Mouse (Mus musculus) bone marrow, adult 2 months (tissue): Measurements from ENCODE around the gene Cobl. TPM values are rescaled to one million over a fixed set of nuclear protein-coding genes. Genes with fewer than 3 reads are reported as not detected.

ENCODE experiments used
- H3K27ac ChIP-seq: fragments of 200-500 bp; 2 replicates; pipeline ENCODE4 v1.5.1; 2012; ENCODE audit warnings: low read depth, mild to moderate bottlenecking, control low read depth, inconsistent platforms, low read length; ENCODE audit not compliant: control insufficient read depth, poor library complexity, insufficient read depth
- H3K4me1 ChIP-seq: fragments of 200-500 bp; 2 replicates; pipeline ENCODE4 v1.6.1; 2011; ENCODE audit warnings: low read length; ENCODE audit not compliant: control insufficient read depth, insufficient read depth
- H3K4me3 ChIP-seq: fragments of 200-500 bp; replicated peaks from 2 replicates; pipeline ENCODE3; 2011; ENCODE audit warnings: mild to moderate bottlenecking, low read depth, low read length, control low read depth; ENCODE audit not compliant: control insufficient read depth
- CTCF ChIP-seq: fragments of 200-500 bp; IDR thresholded peaks from 2 replicates; pipeline ENCODE4 v1.5.1; 2011; ENCODE audit warnings: low read length, control low read depth; ENCODE audit not compliant: control insufficient read depth, insufficient read depth
- POLR2A ChIP-seq: fragments of 200-500 bp; IDR thresholded peaks from 2 replicates; pipeline ENCODE4 v1.6.1; 2011; ENCODE audit warnings: low read depth, mild to moderate bottlenecking, control low read depth, low read length, borderline replicate concordance; ENCODE audit not compliant: control insufficient read depth
- WGBS: fragments of 180-500 bp; shearing (Covaris S2); methylation state at CpG from one replicate; pipeline ENCODE4 v1.1.7; 2018; 5-methylcytosine and 5-hydroxymethylcytosine counted together
- polyA plus RNA-seq: library from polyadenylated mRNA; stranded (reverse); fragments of >200 nt; gene quantifications from 2 replicates; pipeline ENCODE4 v1.2.4, GENCODE M21; 2011; ENCODE audit warnings: low replicate concordance; ENCODE audit not compliant: missing spikeins, insufficient read depth, insufficient read length

Cobl gene
- polyA plus RNA-seq, 1 experiment = 4.2 TPM

DNA sequence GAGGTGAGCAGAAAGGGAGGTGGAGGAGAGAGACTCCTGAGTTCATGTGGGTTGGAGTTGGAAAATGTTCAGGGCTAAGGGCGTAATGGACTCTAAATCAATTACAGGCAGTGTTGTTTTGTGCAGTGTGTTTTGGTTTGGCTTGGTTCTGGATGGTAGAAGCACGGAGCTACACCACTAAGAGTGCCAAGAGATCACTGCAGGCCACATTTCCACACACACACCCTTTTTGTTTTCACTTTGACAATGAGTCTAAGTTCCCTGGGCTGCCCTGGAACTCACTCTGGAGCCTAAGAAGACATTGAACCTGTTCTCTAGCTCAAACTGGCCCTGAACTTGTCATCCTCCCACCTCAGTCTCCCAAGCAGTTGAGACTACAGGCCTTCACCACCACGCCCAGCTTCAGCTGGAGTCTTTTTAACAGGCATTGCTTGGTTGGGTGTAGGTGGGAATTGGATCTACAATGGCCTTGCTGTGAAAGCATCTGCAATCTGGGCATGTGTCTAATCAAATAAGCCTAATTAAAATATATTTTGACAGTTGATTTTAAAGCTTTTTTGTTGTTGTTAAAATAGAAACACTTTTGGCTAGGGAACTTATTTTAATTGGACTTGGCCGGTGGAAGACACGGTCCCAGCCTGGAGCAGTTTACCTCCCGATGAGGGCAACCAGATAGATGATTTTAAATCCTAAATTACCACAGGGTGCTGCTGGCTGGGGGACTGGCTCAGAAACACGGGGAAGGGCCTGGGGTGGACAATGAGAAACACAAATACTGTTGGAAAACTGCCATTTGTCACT is 4.8 kb downstream of the Cobl start:
- TF ChIP-seq CTCF (no peak), POLR2A (no peak)
- Histone ChIP-seq H3K4me3 (no peak overlapping the region), H3K4me1 (no peaks in the 10 kb centered on the region), H3K27ac (no peak overlapping the region)
- WGBS = 68% methylated on average over 7 of the region's 7 CpGs

DNA sequence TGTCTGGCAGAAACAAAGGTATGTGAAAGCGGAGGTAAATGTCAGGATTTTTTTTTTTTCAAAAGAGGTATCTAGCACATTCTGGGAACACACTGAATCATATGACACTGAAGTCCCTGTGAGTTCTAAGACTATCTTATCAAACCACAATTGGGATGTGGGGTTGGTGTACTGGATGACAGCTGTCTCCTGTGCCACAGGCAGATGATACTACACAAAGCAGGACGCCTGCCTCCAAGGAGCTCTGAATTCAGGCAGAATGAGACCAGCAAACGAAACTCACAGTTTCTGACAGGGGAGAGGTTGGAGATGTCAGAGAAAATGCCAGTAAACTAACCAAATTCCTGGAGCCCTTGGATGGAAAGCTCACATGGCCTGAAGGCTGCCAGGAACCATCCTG is 5.9 kb downstream of the Cobl start:
- Histone ChIP-seq H3K27ac (no peak overlapping the region), H3K4me3 (no peak overlapping the region), H3K4me1 (no peaks in the 10 kb centered on the region)
- no peak for TF ChIP-seq CTCF
- no peak for TF ChIP-seq POLR2A
- WGBS = 64% methylated on average over 3 of the region's 3 CpGs

DNA sequence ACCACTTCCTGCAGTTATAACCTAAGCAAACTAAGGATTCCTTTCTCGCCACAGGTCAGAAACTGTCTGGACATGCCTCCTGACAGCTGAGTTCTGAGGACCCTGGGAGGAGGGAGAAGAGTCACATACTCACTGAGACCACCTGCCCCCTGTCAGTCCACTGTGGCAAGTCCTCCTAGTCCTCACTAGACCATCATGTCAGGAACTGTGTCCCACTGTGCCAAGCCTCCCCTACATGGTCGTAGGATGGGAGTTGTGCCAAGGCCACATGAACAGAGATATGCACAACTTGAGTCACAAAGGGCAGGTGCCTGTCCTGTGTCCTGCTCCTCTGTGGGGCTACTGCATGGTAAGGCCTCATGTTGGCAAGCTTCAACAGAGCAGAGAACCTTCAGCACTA is 6.4 kb downstream of the Cobl start:
- no peaks in the 10 kb centered on the region for H3K4me1 ChIP-seq
- H3K27ac ChIP-seq = no peak overlapping the region
- H3K4me3 ChIP-seq = no peak overlapping the region
- TF ChIP-seq POLR2A (no peak), CTCF (no peak)
- 64% methylated on average over 2 of the region's 2 CpGs for WGBS

DNA sequence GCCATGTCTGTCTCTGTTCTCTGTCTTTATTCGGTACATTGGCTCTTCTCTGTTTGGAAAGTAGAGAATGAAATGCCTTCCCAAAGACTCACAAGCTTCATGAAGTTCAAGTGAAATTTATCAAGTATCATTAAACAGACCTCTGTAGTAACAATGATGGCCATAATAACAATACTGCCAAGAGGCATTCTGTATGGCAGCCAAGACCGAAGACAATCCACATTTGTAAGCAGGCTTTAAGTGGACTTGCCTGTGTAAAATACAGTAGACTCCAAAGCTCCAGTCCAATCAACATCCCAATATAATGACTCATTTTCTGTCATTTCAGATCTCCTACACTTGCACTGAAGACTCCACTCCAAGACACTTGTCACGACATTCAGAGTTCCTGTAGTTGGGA is 16.7 kb downstream of the Cobl start:
- no peaks in the 10 kb centered on the region for H3K4me1 ChIP-seq
- H3K27ac ChIP-seq = no peak overlapping the region
- H3K4me3 ChIP-seq = no peak overlapping the region
- TF ChIP-seq CTCF (no peak), POLR2A (no peak)
- 82% methylated on average over 3 of the region's 3 CpGs for WGBS

DNA sequence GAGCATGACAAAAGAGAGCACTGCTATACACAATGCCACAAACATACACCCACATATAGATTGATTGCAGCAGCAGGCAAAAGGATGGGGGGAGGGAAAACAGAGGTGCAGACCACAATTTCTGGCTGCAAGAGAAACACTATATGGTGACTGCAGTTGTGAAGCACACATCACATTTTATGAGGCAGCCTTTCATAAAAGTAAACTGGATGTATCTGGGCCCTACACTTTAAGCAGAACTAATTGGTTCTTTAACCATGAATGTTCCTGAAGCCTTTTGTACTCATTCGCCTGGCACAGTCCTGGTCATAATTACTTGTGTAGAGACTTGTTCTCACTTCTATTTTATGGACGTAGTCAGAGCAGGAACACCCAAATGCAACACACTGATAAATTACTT is 19.5 kb downstream of the Cobl start:
- TF ChIP-seq POLR2A = no peak
- TF ChIP-seq CTCF = no peak
- Histone ChIP-seq H3K27ac (no peak overlapping the region), H3K4me3 (no peak overlapping the region), H3K4me1 (no peaks in the 10 kb centered on the region)
- 69% methylated on average over 2 of the region's 2 CpGs for WGBS

DNA sequence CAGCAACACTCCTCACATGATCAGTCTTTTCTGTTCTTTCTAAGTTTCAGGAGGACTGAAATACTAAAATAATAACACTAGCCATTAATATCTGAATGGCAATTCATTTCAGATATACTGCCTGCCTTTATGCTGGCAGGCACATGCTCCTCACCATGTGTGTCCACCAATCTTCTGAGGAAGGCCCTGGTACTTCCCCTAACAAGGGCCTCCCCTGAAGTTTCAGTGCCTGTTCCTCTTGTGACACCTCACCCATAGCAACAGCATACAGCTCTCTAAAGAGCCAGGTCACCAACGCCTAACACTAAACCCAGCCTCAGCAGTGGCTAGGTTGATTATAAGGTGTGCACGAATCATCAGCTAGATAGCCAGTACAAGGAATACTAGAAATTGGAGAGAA is 20.5 kb downstream of the Cobl start:
- WGBS = 36% methylated on average over 2 of the region's 2 CpGs
- TF ChIP-seq CTCF (no peak), POLR2A (no peak)
- Histone ChIP-seq H3K27ac (no peak overlapping the region), H3K4me3 (no peak overlapping the region), H3K4me1 (no peaks in the 10 kb centered on the region)

DNA sequence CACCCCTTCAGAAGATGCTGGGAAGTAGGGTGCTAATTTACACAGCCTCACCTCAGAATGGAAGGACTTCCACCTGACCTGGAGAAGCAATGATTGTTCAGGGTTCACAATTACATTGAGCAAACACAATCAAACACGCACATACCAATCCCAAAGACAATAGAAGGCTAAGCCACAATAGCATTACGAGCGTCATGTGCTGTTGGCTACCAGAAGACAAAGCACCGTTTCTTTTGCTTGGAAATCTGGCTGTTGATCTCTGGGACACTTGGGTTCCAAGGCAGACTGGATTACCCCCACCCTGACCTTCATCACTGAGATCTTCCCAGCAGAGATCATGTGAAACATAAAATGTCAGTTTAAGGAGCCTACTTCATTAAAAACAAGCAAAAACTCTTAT is 21.1 kb downstream of the Cobl start:
- 83% methylated on average over 4 of the region's 4 CpGs for WGBS
- Histone ChIP-seq H3K4me3 (no peak overlapping the region), H3K4me1 (no peaks in the 10 kb centered on the region), H3K27ac (no peak overlapping the region)
- no peak for TF ChIP-seq POLR2A
- no peak for TF ChIP-seq CTCF

DNA sequence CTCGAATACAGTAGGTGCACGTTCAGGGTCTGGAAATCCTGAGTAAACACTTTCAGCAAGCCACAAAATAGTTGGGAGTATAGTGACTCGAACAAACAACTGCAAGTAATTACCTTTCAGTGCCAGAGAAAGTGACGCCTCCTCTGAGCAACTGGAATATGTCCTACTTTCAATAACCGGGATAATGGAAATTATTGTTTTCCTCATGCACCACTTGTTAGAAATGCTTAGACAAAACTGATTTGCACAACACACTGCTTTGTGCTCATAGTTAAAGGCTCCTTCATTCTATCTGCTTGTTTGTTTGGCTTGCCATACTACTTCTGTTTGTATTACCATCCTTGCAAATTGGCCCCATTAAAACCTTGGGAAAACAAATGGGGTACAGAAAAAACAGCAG is 21.6 kb downstream of the Cobl start:
- no peak overlapping the region for H3K4me3 ChIP-seq
- H3K4me1 ChIP-seq = no peaks in the 10 kb centered on the region
- H3K27ac ChIP-seq = no peak overlapping the region
- TF ChIP-seq POLR2A = no peak
- no peak for TF ChIP-seq CTCF
- WGBS = 76% methylated on average over 5 of the region's 5 CpGs

DNA sequence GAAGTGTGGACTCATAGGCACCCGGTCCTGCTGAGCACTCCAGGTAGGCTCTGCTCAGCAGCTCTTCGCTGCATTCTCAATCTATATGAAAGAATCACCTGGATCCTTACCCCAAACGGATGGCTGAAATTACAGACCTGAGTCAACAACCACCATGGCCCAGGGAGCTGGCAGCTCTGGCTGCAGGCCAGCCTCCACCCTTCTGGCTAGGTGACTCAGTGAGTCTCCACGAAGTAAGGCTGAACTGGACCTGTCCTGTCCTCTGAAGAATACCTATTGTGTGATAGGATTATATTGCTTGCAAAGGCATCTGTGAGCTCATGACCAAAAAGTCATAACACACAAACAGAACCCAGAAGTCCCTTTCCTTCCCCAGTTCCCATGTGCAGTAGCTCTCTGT is 22.5 kb downstream of the Cobl start:
- 65% methylated on average over 4 of the region's 4 CpGs for WGBS
- H3K4me1 ChIP-seq = no peaks in the 10 kb centered on the region
- no peak overlapping the region for H3K4me3 ChIP-seq
- H3K27ac ChIP-seq = no peak overlapping the region
- no peak for TF ChIP-seq CTCF
